Mouse (Mus musculus) liver, embryonic 11.5 days (tissue): ENCODE measurements around the gene Il20rb. TPM values are rescaled to one million over a fixed set of nuclear protein-coding genes. Genes with fewer than 3 reads are reported as not detected.

Experiments used
- ATAC-seq: fragments of 200-750 bp; cut with Nextera tagmentation; replicated peaks from 2 replicates; pipeline ENCODE4 v1.8.0; 2017; ENCODE audit warnings: moderate number of reproducible peaks, mild to moderate bottlenecking, moderate TSS enrichment, moderate library complexity; ENCODE audit not compliant: low FRiP score
- DNase-seq: peaks from one replicate; pipeline ENCODE4 v3.0.0-alpha.2; 2017; ENCODE audit warnings: low spot score
- H3K27ac ChIP-seq: fragments of 300-500 bp; sonication (generic); 2 replicates; pipeline ENCODE4 v1.5.1; 2014; ENCODE audit warnings: mild to moderate bottlenecking, low read depth, low read length, control low read depth
- H3K27me3 ChIP-seq: fragments of 300-500 bp; sonication (generic); replicated peaks from 2 replicates; pipeline ENCODE4 v1.6.1; 2014; ENCODE audit warnings: low read length, mixed read lengths; ENCODE audit not compliant: control insufficient read depth, insufficient read depth
- H3K36me3 ChIP-seq: fragments of 300-500 bp; sonication (generic); 2 replicates; pipeline ENCODE4 v1.6.1; 2014; ENCODE audit warnings: mild to moderate bottlenecking, low read length, moderate library complexity, mixed read lengths; ENCODE audit not compliant: control insufficient read depth, insufficient read depth
- H3K4me1 ChIP-seq: fragments of 300-500 bp; sonication (generic); replicated peaks from 2 replicates; pipeline ENCODE4 v1.6.1; 2014; ENCODE audit warnings: low read length, mixed read lengths; ENCODE audit not compliant: control insufficient read depth, insufficient read depth
- H3K4me2 ChIP-seq: fragments of 300-500 bp; sonication (generic); 2 replicates; pipeline ENCODE4 v1.6.1; 2014; ENCODE audit warnings: mild to moderate bottlenecking, control low read depth, moderate library complexity
- H3K4me3 ChIP-seq: fragments of 300-500 bp; sonication (generic); 2 replicates; pipeline ENCODE4 v1.5.1; 2014; ENCODE audit warnings: low read depth, low read length, control low read depth
- H3K9ac ChIP-seq: fragments of 300-500 bp; sonication (generic); 2 replicates; pipeline ENCODE4 v1.6.1; 2014; ENCODE audit warnings: low read depth, low read length, control low read depth
- H3K9me3 ChIP-seq: fragments of 300-500 bp; sonication (generic); 2 replicates; pipeline ENCODE4 v1.6.1; 2016; ENCODE audit warnings: low read length, inconsistent platforms, mixed read lengths; ENCODE audit not compliant: control insufficient read depth
- WGBS: fragments of 180-500 bp; shearing (Covaris S2); extraction: QIAGEN DNeasy Blood & Tissue Kit; methylation state at CpG from one replicate; pipeline ENCODE4 v1.1.7; 2014; 5-methylcytosine and 5-hydroxymethylcytosine counted together
- polyA plus RNA-seq: library from polyadenylated mRNA; unstranded; fragments of >200 nt; fragmentation: Nextera tagmentation; extraction: Ambion mirVana; gene quantifications from 2 replicates; pipeline ENCODE4 v1.2.1, GENCODE M21; 2014

The Il20rb gene
- polyA plus RNA-seq, 1 experiment from 2014 or later: 0.59 TPM

DNA sequence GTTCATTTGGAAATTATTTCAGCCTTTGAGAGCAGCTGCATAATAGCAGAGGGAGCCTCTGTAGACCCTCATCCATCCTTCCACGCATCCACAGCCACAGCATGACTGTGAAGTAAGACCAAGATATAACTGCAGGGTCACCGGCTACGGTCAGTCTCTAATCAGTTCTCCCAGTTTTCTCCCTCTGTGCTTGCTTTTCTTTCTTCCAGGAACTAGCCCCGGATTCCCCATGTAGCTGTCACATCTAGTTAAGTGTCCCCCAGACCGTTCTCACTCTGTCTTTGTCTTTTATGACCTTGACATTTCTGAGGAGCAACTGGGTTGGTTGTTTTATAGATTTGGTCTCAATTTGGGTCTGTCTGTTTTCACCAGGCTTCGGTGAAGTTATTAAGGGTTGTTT lies 5.0 kb downstream of the Il20rb start:
- Histone ChIP-seq H3K4me2 (no peak overlapping the region), H3K4me1 (no peaks in the 10 kb centered on the region), H3K9ac (no peak overlapping the region), H3K27ac (no peak overlapping the region), H3K27me3 (no peaks in the 10 kb centered on the region), H3K4me3 (no peak overlapping the region), H3K36me3 (no peaks in the 10 kb centered on the region), H3K9me3 (no peaks in the 10 kb centered on the region)
- 81% methylated on average over 6 of the region's 6 CpGs for WGBS
- ATAC-seq: no peak
- DNase-seq: no peak

DNA sequence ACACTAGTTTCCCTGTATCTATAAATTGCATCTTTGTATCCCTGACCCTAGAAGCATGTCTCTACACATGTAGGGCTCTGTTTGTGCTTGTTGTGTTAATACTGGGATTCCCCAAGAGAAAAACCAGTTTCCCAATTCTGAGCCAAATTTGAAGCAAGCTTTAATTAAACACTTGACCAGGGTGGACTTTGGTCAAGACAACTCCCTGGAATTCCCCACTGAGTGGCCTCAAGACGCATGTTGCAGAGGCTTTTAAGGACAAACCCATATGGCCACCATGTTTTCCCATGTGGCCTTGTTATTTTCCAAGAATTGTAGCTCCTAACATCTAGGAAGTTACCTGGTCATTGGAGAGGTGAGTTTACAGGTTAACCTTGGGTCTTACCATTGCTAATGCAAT lies 12.5 kb downstream of the Il20rb start:
- no peaks in the 10 kb centered on the region for H3K4me1 ChIP-seq
- no peak overlapping the region for H3K9ac ChIP-seq
- no peaks in the 10 kb centered on the region for H3K27me3 ChIP-seq
- no peak overlapping the region for H3K27ac ChIP-seq
- no peaks in the 10 kb centered on the region for H3K36me3 ChIP-seq
- 89% methylated on average over 1 of the region's 1 CpGs for WGBS
- no peaks in the 10 kb centered on the region for H3K9me3 ChIP-seq
- H3K4me2 ChIP-seq: no peak overlapping the region
- no peak overlapping the region for H3K4me3 ChIP-seq
- no peak for ATAC-seq
- no peak for DNase-seq

- no peak overlapping the region for H3K4me2 ChIP-seq
- no peak overlapping the region for H3K9ac ChIP-seq
- no peaks in the 10 kb centered on the region for H3K27me3 ChIP-seq
- H3K4me1 ChIP-seq: no peaks in the 10 kb centered on the region
- H3K4me3 ChIP-seq: no peak overlapping the region
- no peak overlapping the region for H3K27ac ChIP-seq
- no peaks in the 10 kb centered on the region for H3K36me3 ChIP-seq
- H3K9me3 ChIP-seq: no peaks in the 10 kb centered on the region
- DNase-seq (no peak), ATAC-seq (no peak)
- 84% methylated on average over 6 of the region's 6 CpGs for WGBS
Measured at GRCm38 (mm10) chr9:100473361-100473760, 13.2 kb downstream of the Il20rb start.

DNA sequence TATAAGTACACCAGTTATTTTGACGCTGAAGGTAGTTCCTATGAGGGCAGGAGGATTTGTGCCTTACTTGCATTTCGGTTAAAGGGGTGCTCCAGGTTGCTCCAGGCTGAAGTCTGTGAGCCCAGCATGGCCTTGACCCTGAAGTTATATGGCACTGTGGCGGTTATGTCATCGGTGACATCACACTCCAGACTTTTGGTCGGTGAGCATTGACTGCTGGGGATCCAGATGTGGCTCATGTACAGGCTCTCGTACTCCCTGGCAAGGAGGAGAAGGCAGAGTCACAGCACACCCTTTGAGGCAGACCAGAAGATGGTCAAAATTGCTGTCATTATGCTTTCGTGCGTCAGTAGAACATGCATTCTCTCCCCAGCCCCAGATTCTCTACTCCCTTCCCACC lies 13.7 kb downstream of the Il20rb start:
- Histone ChIP-seq H3K4me2 (no peak overlapping the region), H3K4me1 (no peaks in the 10 kb centered on the region), H3K27me3 (no peaks in the 10 kb centered on the region), H3K4me3 (no peak overlapping the region), H3K9ac (no peak overlapping the region), H3K36me3 (no peaks in the 10 kb centered on the region), H3K9me3 (no peaks in the 10 kb centered on the region), H3K27ac (no peak overlapping the region)
- ATAC-seq: no peak
- peak; percentile 19 for DNase-seq
- 91% methylated on average over 8 of the region's 8 CpGs for WGBS

DNA sequence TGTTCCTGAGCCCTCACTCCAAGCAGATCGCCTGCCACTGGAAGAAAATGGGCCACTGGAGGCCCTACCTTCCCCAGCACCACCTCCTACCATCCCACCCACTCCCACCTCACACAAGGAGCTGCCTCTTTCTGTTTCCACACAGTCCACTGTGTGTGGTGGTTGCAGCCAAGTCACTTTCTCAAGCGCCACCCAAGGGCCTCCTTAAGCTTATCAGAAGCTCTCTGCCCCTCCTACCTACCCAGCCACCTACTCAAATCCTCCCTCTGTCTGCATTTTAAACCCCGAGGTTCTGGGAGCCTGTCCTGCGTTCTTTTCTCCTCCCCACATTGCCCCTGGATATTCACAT lies 15.0 kb downstream of the Il20rb start:
- H3K9ac ChIP-seq: no peak overlapping the region
- no peak overlapping the region for H3K4me3 ChIP-seq
- no peaks in the 10 kb centered on the region for H3K9me3 ChIP-seq
- H3K27me3 ChIP-seq: no peaks in the 10 kb centered on the region
- DNase-seq (peak; percentile 17), ATAC-seq (no peak)
- H3K36me3 ChIP-seq: no peaks in the 10 kb centered on the region
- H3K4me2 ChIP-seq: no peak overlapping the region
- no peaks in the 10 kb centered on the region for H3K4me1 ChIP-seq
- H3K27ac ChIP-seq: no peak overlapping the region
- WGBS: 69% methylated on average over 4 of the region's 4 CpGs

DNA sequence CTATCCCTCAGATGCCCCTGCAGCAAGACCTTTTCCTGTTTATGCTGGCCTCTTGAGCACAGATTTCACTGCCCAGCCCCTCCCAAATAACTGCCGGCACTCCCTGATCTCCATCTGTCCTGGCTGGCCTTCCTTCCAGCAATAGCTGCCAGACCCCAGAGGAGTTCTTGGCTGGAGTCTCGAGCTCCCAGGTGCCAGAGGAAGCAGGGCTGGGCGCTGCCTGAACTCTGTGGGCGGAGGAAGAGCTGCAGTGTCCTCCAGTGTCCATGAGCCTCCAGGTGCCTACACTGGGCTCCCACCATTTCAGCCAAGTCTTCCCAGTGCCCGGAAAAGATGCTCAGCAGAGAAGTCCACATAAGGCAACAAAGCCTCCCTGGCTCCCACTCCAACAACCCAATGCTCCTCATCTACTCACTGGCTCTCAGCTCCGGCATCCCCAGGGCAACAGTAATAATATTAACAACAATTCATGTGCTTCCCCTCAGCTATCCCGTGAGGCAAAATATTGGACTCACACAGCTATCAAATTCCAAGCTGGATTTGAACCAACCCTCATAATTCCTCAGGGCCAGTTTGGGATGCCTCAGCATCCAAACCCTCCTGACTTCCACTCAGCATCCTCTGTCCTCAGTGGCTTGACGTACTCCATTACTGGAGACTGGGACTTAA lies 15.5 kb downstream of the Il20rb start:
- 73% methylated on average over 8 of the region's 8 CpGs for WGBS
- Histone ChIP-seq H3K27me3 (no peaks in the 10 kb centered on the region), H3K9me3 (no peaks in the 10 kb centered on the region), H3K9ac (no peak overlapping the region), H3K36me3 (no peaks in the 10 kb centered on the region), H3K4me1 (no peaks in the 10 kb centered on the region), H3K27ac (no peak overlapping the region), H3K4me2 (no peak overlapping the region), H3K4me3 (no peak overlapping the region)
- peak; percentile 30 for DNase-seq
- ATAC-seq: no peak

DNA sequence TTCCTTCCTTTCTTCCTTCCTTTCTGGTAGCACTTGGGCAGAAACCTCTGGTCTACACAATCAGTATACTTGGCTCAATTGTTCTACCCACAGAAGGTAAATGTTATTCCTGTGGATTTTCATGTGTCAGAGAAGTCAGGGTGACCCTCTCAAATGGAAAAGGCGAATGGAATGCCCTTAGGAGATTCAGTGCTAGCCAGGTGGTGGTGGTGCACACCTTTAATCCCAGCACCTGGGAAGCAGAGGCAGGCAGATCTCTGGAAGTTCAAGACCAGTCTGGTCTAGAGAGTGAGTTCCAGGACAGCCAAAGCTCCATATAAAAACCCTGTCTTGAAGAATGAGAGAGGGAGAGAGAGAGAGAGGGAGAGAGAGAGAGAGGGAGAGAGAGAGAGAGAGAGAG lies 16.4 kb downstream of the Il20rb start:
- no peaks in the 10 kb centered on the region for H3K4me1 ChIP-seq
- peak; percentile 17 for DNase-seq

GRCm38 (mm10) chr9:100469681-100470080 lies 16.9 kb downstream of the Il20rb start:
- Histone ChIP-seq H3K9me3 (no peaks in the 10 kb centered on the region), H3K27ac (no peak overlapping the region), H3K4me1 (no peaks in the 10 kb centered on the region), H3K9ac (no peak overlapping the region), H3K4me2 (no peak overlapping the region), H3K36me3 (no peaks in the 10 kb centered on the region), H3K27me3 (no peaks in the 10 kb centered on the region), H3K4me3 (no peak overlapping the region)
- ATAC-seq (no peak), DNase-seq (no peak)
- 86% methylated on average over 3 of the region's 3 CpGs for WGBS

More for the DNA sequence above, 16.4 kb downstream of the Il20rb start:
- no peak for ATAC-seq
- WGBS: 64% methylated on average over 1 of the region's 1 CpGs
- no peak overlapping the region for H3K9ac ChIP-seq
- no peaks in the 10 kb centered on the region for H3K36me3 ChIP-seq
- no peak overlapping the region for H3K4me3 ChIP-seq
- H3K9me3 ChIP-seq: no peaks in the 10 kb centered on the region
- no peaks in the 10 kb centered on the region for H3K27me3 ChIP-seq
- no peak overlapping the region for H3K27ac ChIP-seq
- no peak overlapping the region for H3K4me2 ChIP-seq

- H3K27ac ChIP-seq: no peak overlapping the region
- 95% methylated on average over 8 of the region's 8 CpGs for WGBS
- DNase-seq: no peak
Measured at GRCm38 (mm10) chr9:100468151-100468550, 18.4 kb downstream of the Il20rb start.

More at GRCm38 (mm10) chr9:100468151-100468550, 18.4 kb downstream of the Il20rb start:
- no peak overlapping the region for H3K4me3 ChIP-seq
- H3K9ac ChIP-seq: no peak overlapping the region
- no peak for ATAC-seq
- no peak overlapping the region for H3K4me2 ChIP-seq
- no peaks in the 10 kb centered on the region for H3K4me1 ChIP-seq
- H3K9me3 ChIP-seq: no peaks in the 10 kb centered on the region
- H3K27me3 ChIP-seq: no peaks in the 10 kb centered on the region
- H3K36me3 ChIP-seq: no peaks in the 10 kb centered on the region
